Mouse (Mus musculus): ENCODE measurements at regions not wholly inside any gene's neighbourhood (a gene's known extent, or its start where the extent isn't known, plus 50 kb on each side); places are given as distances from the start of the nearest gene placed in this dataset.
A peak's percentile ranks its signal among the peaks of the same experiment; 100 is the strongest.

DNA sequence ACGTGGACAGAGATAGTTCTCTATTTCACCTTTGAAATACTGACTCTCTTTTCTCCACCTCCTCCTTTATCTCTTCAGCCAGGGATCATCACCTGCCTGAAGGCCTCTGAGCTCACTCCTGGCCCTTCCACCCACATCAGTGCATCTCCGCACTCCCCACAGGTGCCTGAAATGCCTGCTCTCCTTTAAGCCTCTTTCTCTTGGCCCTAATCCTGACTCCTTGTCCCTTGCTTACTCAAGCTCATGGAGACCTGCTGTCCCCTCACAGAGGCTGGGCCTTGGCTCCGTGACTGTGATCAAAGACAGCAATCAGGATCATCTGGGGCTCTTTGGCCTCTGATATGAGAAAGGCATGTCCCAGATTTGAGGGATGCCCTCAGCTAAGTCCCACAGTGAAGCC is 212.5 kb upstream of the Arid1b start:
- Histone ChIP-seq H3K27me3 (ENCODE audit: control insufficient read depth, insufficient read depth, low read length) (no peaks in the 10 kb centered on the region), H3K4me2 (ENCODE audit: low read length) (no peak overlapping the region), H3K27ac (replicated peaks; ENCODE audit: low read depth, low read length) (no peak overlapping the region), H3K9me3 (ENCODE audit: control insufficient read depth, low read length) (no peaks in the 10 kb centered on the region), H3K36me3 (ENCODE audit: control insufficient read depth, insufficient read depth, low read length) (no peaks in the 10 kb centered on the region), H3K9ac (replicated peaks; ENCODE audit: low read length) (no peak overlapping the region), H3K4me1 (ENCODE audit: control insufficient read depth, insufficient read depth, low read length) (no peaks in the 10 kb centered on the region), H3K4me3 (replicated peaks; ENCODE audit: low read depth, low read length) (no peak overlapping the region)
- ATAC-seq (ENCODE audit: low FRiP score, low TSS enrichment) = no peak
- no peak for DNase-seq
- WGBS = 86% methylated on average over 3 of the region's 3 CpGs

DNA sequence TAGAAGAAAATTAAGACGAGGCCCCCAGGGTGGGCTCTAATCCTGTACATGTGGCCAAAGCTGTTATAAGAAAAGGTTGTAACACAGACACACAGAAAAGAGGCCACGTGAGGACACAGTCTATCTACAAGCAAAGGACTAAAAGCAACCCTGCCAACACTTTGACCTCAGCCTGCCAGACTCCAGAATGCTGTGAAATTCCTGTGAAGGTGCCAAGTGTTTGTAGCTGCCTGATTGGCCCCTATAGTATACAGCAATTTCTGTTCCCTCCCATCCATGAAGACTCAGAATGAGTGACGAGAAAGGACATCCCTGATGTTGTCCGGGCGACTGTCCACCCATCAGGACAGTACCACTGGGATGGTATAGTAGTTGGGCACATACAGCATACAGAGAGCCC is 209.8 kb upstream of the Arid1b start:
- WGBS = 80% methylated on average over 5 of the region's 5 CpGs
- H3K4me1 ChIP-seq (ENCODE audit: control insufficient read depth, insufficient read depth, low read length) = no peaks in the 10 kb centered on the region
- H3K27ac ChIP-seq (replicated peaks; ENCODE audit: low read depth, low read length) = no peak overlapping the region
- H3K36me3 ChIP-seq (ENCODE audit: control insufficient read depth, insufficient read depth, low read length) = no peaks in the 10 kb centered on the region
- H3K9ac ChIP-seq (replicated peaks; ENCODE audit: low read length) = no peak overlapping the region
- ATAC-seq (ENCODE audit: low FRiP score, low TSS enrichment) = no peak
- DNase-seq = no peak
- H3K4me2 ChIP-seq (ENCODE audit: low read length) = no peak overlapping the region
- no peaks in the 10 kb centered on the region for H3K27me3 ChIP-seq (ENCODE audit: control insufficient read depth, insufficient read depth, low read length)
- no peak overlapping the region for H3K4me3 ChIP-seq (replicated peaks; ENCODE audit: low read depth, low read length)
- H3K9me3 ChIP-seq (ENCODE audit: control insufficient read depth, low read length) = no peaks in the 10 kb centered on the region

DNA sequence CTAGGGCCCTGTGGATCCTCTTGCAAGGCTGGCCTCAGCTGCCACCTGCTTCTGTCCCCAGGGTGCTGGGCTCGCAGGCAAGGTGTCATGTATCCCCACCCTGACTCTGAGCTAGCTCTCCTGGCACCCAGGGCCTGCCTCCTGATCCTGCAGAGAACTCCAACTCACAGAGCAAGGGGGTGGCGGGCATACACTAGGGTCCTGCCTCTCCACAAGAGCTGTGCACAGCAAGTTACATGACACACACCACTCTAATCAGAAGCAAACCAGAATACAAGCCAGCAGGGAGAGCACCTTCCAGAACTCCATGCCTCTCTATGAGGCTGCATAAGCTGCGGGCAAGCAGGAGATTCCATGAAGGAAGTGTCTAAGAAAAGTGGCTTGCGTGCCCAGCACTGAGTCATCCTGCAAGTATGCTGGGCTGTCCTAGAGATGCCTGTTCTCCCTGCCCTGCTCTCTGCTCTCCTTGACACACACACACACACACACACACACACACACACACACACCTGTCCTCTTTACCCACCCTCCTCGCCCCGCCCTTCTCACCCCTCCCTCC is 208.8 kb upstream of the Arid1b start:
- Histone ChIP-seq H3K27me3 (ENCODE audit: control insufficient read depth, insufficient read depth, low read length) (no peaks in the 10 kb centered on the region), H3K27ac (replicated peaks; ENCODE audit: low read depth, low read length) (no peak overlapping the region), H3K4me1 (ENCODE audit: control insufficient read depth, insufficient read depth, low read length) (no peaks in the 10 kb centered on the region), H3K9me3 (ENCODE audit: control insufficient read depth, low read length) (no peaks in the 10 kb centered on the region), H3K4me3 (replicated peaks; ENCODE audit: low read depth, low read length) (no peak overlapping the region), H3K36me3 (ENCODE audit: control insufficient read depth, insufficient read depth, low read length) (no peaks in the 10 kb centered on the region), H3K4me2 (ENCODE audit: low read length) (no peak overlapping the region), H3K9ac (replicated peaks; ENCODE audit: low read length) (no peak overlapping the region)
- no peak for ATAC-seq (ENCODE audit: low FRiP score, low TSS enrichment)
- WGBS = 63% methylated on average over 6 of the region's 6 CpGs
- DNase-seq = no peak

DNA sequence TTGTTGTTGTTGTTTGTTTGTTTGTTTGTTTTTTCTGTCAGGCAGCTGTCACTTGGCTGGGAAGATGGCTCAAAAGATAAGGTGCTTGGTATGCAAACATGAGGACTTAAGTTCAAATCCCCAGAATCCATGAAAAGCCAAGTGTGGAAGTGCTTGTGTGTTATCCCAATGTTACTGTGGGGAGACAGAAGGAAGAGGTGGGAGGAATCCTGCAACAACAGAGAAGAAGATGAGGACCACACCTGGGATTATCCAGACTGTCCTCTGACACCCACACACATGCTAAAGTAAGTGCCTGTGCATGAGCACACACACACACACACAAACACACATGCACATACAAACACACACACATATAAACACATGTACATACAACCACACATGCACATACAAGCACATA is 207.6 kb upstream of the Arid1b start:
- Histone ChIP-seq H3K27me3 (ENCODE audit: control insufficient read depth, insufficient read depth, low read length) (no peaks in the 10 kb centered on the region), H3K4me1 (ENCODE audit: control insufficient read depth, insufficient read depth, low read length) (no peaks in the 10 kb centered on the region), H3K36me3 (ENCODE audit: control insufficient read depth, insufficient read depth, low read length) (no peaks in the 10 kb centered on the region), H3K9me3 (ENCODE audit: control insufficient read depth, low read length) (no peaks in the 10 kb centered on the region), H3K4me2 (ENCODE audit: low read length) (no peak overlapping the region), H3K27ac (replicated peaks; ENCODE audit: low read depth, low read length) (no peak overlapping the region), H3K9ac (replicated peaks; ENCODE audit: low read length) (no peak overlapping the region), H3K4me3 (replicated peaks; ENCODE audit: low read depth, low read length) (no peak overlapping the region)
- DNase-seq (no peak), ATAC-seq (ENCODE audit: low FRiP score, low TSS enrichment) (no peak)

DNA sequence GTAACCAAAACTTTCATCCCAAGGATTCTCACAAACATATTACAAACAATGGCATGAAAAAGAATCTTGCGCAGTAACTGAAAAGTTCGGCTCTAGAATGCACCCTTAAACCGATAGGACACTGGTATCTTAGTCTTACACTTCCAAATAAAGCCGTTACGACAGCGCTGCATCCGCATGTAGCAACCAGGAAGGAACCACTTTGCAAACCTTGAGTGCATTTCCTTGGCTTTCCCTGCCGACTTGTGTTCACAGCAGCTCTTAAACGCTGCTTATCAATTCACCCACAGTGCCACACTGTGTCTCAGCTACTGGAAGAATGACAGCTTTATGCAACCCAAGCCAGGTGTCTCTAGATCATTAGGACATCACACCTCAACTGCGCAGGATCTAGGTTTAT is 202.3 kb upstream of the Arid1b start:
- H3K9ac ChIP-seq (replicated peaks; ENCODE audit: low read length) = no peak overlapping the region
- H3K27ac ChIP-seq (replicated peaks; ENCODE audit: low read depth, low read length) = no peak overlapping the region
- no peak for DNase-seq
- H3K4me2 ChIP-seq (ENCODE audit: low read length) = no peak overlapping the region
- H3K9me3 ChIP-seq (ENCODE audit: control insufficient read depth, low read length) = no peaks in the 10 kb centered on the region
- 89% methylated on average over 10 of the region's 10 CpGs for WGBS
- no peaks in the 10 kb centered on the region for H3K36me3 ChIP-seq (ENCODE audit: control insufficient read depth, insufficient read depth, low read length)
- no peak overlapping the region for H3K4me3 ChIP-seq (replicated peaks; ENCODE audit: low read depth, low read length)
- no peaks in the 10 kb centered on the region for H3K27me3 ChIP-seq (ENCODE audit: control insufficient read depth, insufficient read depth, low read length)
- no peak for ATAC-seq (ENCODE audit: low FRiP score, low TSS enrichment)
- H3K4me1 ChIP-seq (ENCODE audit: control insufficient read depth, insufficient read depth, low read length) = no peaks in the 10 kb centered on the region

DNA sequence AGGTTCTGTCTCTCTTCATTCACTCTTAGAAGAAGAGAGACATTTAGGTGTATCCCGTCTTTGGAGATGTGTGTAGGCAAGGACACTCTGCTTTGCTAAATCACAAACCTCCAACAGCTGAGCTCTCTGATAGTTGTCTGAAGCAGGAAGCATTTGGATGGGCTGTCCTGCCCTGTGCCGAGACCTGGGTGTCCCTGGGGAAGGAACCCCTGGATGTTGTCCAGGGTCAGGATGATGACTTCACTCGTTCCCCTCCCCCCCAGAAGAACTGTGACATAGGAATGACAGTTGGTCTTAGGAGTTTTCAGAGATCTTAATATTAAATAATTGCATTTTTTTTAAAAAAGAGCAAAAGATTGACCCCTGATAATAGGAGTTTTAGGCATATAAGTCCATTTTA is 197.9 kb upstream of the Arid1b start:
- Histone ChIP-seq H3K9me3 (ENCODE audit: control insufficient read depth, low read length) (no peaks in the 10 kb centered on the region), H3K27me3 (ENCODE audit: control insufficient read depth, insufficient read depth, low read length) (no peaks in the 10 kb centered on the region), H3K9ac (replicated peaks; ENCODE audit: low read length) (no peak overlapping the region), H3K27ac (replicated peaks; ENCODE audit: low read depth, low read length) (no peak overlapping the region), H3K4me3 (replicated peaks; ENCODE audit: low read depth, low read length) (no peak overlapping the region), H3K4me1 (ENCODE audit: control insufficient read depth, insufficient read depth, low read length) (no peaks in the 10 kb centered on the region), H3K4me2 (ENCODE audit: low read length) (no peak overlapping the region), H3K36me3 (ENCODE audit: control insufficient read depth, insufficient read depth, low read length) (no peaks in the 10 kb centered on the region)
- DNase-seq = no peak
- WGBS = 80% methylated on average over 3 of the region's 3 CpGs
- ATAC-seq (ENCODE audit: low FRiP score, low TSS enrichment) = no peak

DNA sequence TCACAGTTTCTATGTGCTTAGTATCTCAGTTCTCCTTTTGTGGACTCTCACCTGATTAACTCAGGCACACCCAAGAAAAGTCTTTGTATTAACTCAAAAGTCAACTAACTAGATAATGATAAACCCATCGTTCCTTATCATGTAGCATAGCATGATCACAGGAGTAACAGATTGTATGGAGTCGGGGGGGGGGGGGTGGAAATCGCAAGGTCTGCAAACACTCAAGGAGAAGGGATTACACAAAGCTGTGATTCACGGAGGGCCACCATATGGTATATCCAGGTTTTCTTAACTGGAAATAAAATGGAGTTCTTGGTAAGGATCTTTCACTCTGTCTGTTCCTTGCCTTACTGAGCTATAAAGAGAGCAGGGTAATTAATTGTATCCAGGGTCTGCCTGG is 190.1 kb upstream of the Arid1b start:
- ATAC-seq (ENCODE audit: low FRiP score, low TSS enrichment) = no peak
- no peak overlapping the region for H3K4me3 ChIP-seq (replicated peaks; ENCODE audit: low read depth, low read length)
- DNase-seq = no peak
- H3K9ac ChIP-seq (replicated peaks; ENCODE audit: low read length) = no peak overlapping the region
- H3K27ac ChIP-seq (replicated peaks; ENCODE audit: low read depth, low read length) = no peak overlapping the region
- H3K9me3 ChIP-seq (ENCODE audit: control insufficient read depth, low read length) = no peaks in the 10 kb centered on the region
- no peaks in the 10 kb centered on the region for H3K36me3 ChIP-seq (ENCODE audit: control insufficient read depth, insufficient read depth, low read length)
- H3K4me2 ChIP-seq (ENCODE audit: low read length) = no peak overlapping the region
- no peaks in the 10 kb centered on the region for H3K27me3 ChIP-seq (ENCODE audit: control insufficient read depth, insufficient read depth, low read length)
- no peaks in the 10 kb centered on the region for H3K4me1 ChIP-seq (ENCODE audit: control insufficient read depth, insufficient read depth, low read length)
- 87% methylated on average over 4 of the region's 4 CpGs for WGBS

DNA sequence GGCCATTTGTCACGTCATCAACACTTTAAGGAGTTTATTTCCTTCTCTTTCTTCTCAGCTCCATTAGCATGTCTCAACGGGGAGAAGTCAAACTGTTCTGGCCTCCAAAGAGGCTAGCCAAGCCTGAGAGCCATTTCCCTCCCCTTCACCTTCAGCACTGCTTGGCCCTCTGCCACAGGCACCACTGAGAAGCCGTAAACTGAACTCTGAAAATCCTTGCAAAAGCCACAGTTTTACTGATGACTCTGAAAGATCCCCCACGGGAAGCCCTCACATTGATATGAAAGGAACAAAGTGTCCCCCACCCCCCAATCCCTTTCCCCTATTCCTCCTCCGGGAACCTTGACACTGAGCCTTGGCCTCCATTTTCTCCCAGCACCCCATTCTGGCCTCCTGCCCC is 188.1 kb upstream of the Arid1b start:
- H3K4me1 ChIP-seq (ENCODE audit: control insufficient read depth, insufficient read depth, low read length) = no peaks in the 10 kb centered on the region
- H3K27ac ChIP-seq (replicated peaks; ENCODE audit: low read depth, low read length) = no peak overlapping the region
- ATAC-seq (ENCODE audit: low FRiP score, low TSS enrichment) (no peak), DNase-seq (peak; percentile 8)
- H3K27me3 ChIP-seq (ENCODE audit: control insufficient read depth, insufficient read depth, low read length) = no peaks in the 10 kb centered on the region
- H3K4me2 ChIP-seq (ENCODE audit: low read length) = no peak overlapping the region
- no peaks in the 10 kb centered on the region for H3K36me3 ChIP-seq (ENCODE audit: control insufficient read depth, insufficient read depth, low read length)
- H3K9me3 ChIP-seq (ENCODE audit: control insufficient read depth, low read length) = no peaks in the 10 kb centered on the region
- H3K4me3 ChIP-seq (replicated peaks; ENCODE audit: low read depth, low read length) = no peak overlapping the region
- WGBS = 71% methylated on average over 5 of the region's 5 CpGs
- no peak overlapping the region for H3K9ac ChIP-seq (replicated peaks; ENCODE audit: low read length)

DNA sequence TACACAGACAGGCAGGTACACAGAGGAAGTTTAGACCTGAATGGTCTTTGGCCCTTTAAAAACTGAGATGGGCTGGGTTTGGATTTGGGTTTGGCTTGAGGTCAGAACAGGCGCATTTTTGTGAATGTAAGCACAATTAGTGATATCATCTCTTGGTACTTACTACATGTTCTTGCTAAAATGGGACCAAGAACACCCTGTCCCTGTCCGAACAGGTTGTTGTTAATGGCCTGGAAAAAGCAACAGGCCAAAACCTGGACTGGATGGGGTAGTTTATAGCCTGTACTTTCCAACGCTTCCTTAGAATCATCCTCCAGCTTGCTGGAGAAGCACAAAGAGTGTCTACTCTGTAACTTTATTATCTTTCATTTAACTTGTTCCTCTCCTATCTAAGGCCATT is 185.2 kb upstream of the Arid1b start:
- 83% methylated on average over 3 of the region's 3 CpGs for WGBS
- no peak overlapping the region for H3K27ac ChIP-seq (replicated peaks; ENCODE audit: low read depth, low read length)
- H3K4me1 ChIP-seq (ENCODE audit: control insufficient read depth, insufficient read depth, low read length) = no peaks in the 10 kb centered on the region
- H3K4me3 ChIP-seq (replicated peaks; ENCODE audit: low read depth, low read length) = no peak overlapping the region
- H3K4me2 ChIP-seq (ENCODE audit: low read length) = no peak overlapping the region
- DNase-seq = no peak
- H3K27me3 ChIP-seq (ENCODE audit: control insufficient read depth, insufficient read depth, low read length) = no peaks in the 10 kb centered on the region
- H3K9me3 ChIP-seq (ENCODE audit: control insufficient read depth, low read length) = no peaks in the 10 kb centered on the region
- H3K9ac ChIP-seq (replicated peaks; ENCODE audit: low read length) = no peak overlapping the region
- no peaks in the 10 kb centered on the region for H3K36me3 ChIP-seq (ENCODE audit: control insufficient read depth, insufficient read depth, low read length)
- no peak for ATAC-seq (ENCODE audit: low FRiP score, low TSS enrichment)

Data from midbrain, embryonic 14.5 days (tissue).